Mouse (Mus musculus) kidney, embryonic 14.5 days (tissue): ENCODE measurements at regions not wholly inside any gene's neighbourhood (a gene's known extent, or its start where the extent isn't known, plus 50 kb on each side); places are given as distances from the start of the nearest gene placed in this dataset.

Experiments used
- ATAC-seq: fragments of 200-750 bp; cut with Nextera tagmentation; 2 replicates; pipeline ENCODE4 v1.8.0; 2017; ENCODE audit warnings: moderate number of reproducible peaks, mild to moderate bottlenecking, moderate TSS enrichment, moderate library complexity; ENCODE audit not compliant: low FRiP score, low TSS enrichment
- H3K27ac ChIP-seq: fragments of 300-500 bp; sonication (generic); 2 replicates; pipeline ENCODE4 v1.5.1; 2014; ENCODE audit warnings: low read depth, mild to moderate bottlenecking, low read length, moderate library complexity, mixed read lengths
- H3K27me3 ChIP-seq: fragments of 300-500 bp; sonication (generic); 2 replicates; pipeline ENCODE4 v1.6.1; 2014; ENCODE audit warnings: mild to moderate bottlenecking, low read length; ENCODE audit not compliant: control insufficient read depth, insufficient read depth
- H3K36me3 ChIP-seq: fragments of 300-500 bp; sonication (generic); 2 replicates; pipeline ENCODE4 v1.6.1; 2014; ENCODE audit warnings: low read length, mixed read lengths; ENCODE audit not compliant: control insufficient read depth, insufficient read depth
- H3K4me1 ChIP-seq: fragments of 300-500 bp; sonication (generic); 2 replicates; pipeline ENCODE4 v1.6.1; 2014; ENCODE audit warnings: low read length, mixed read lengths; ENCODE audit not compliant: control insufficient read depth, insufficient read depth
- H3K4me2 ChIP-seq: fragments of 300-500 bp; sonication (generic); replicated peaks from 2 replicates; pipeline ENCODE4 v1.6.1; 2014; ENCODE audit warnings: low read depth, mild to moderate bottlenecking, low read length
- H3K4me3 ChIP-seq: fragments of 300-500 bp; sonication (generic); 2 replicates; pipeline ENCODE4 v1.5.1; 2014; ENCODE audit warnings: mild to moderate bottlenecking, low read length
- H3K9ac ChIP-seq: fragments of 300-500 bp; sonication (generic); 2 replicates; pipeline ENCODE4 v1.6.1; 2014; ENCODE audit warnings: low read depth, mild to moderate bottlenecking, low read length, moderate library complexity
- H3K9me3 ChIP-seq: fragments of 300-500 bp; sonication (generic); 2 replicates; pipeline ENCODE4 v1.6.1; 2016; ENCODE audit warnings: low read length; ENCODE audit not compliant: control insufficient read depth
- WGBS: fragments of 180-500 bp; shearing (Covaris S2); extraction: QIAGEN DNeasy Blood & Tissue Kit; methylation state at CpG from one replicate; pipeline ENCODE4 v1.1.7; 2014; 5-methylcytosine and 5-hydroxymethylcytosine counted together

- no peak overlapping the region for H3K4me3 ChIP-seq
- H3K27ac ChIP-seq, result no peak overlapping the region
- WGBS, result 41% methylated on average over 11 of the region's 11 CpGs
- no peaks in the 10 kb centered on the region for H3K9me3 ChIP-seq
- H3K27me3 ChIP-seq, result no peaks in the 10 kb centered on the region
- no peak overlapping the region for H3K4me2 ChIP-seq
- ATAC-seq, result 0 out of 2 replicates have a peak, but pooled peaks have one; percentile 68
- H3K9ac ChIP-seq, result no peak overlapping the region
- H3K4me1 ChIP-seq, result peaks cover 18% of the 10 kb centered on the region
- no peaks in the 10 kb centered on the region for H3K36me3 ChIP-seq
Observed at GRCm38 (mm10) chr8:10865941-10866513, 142.2 kb downstream of the Irs2 start.

- Histone ChIP-seq H3K4me2 (no peak overlapping the region), H3K27me3 (no peaks in the 10 kb centered on the region), H3K4me3 (no peak overlapping the region), H3K4me1 (peaks cover 18% of the 10 kb centered on the region), H3K9me3 (no peaks in the 10 kb centered on the region), H3K9ac (no peak overlapping the region), H3K27ac (no peak overlapping the region), H3K36me3 (no peaks in the 10 kb centered on the region)
- 34% methylated on average over 8 of the region's 8 CpGs for WGBS
- no peak for ATAC-seq
Observed at GRCm38 (mm10) chr8:10865415-10865821, 142.8 kb downstream of the Irs2 start.

GRCm38 (mm10) chr8:10862442-10862841 is 145.8 kb downstream of the Irs2 start:
- whole genome bisulfite sequencing, result 41% methylated on average over 13 of the region's 13 CpGs
- no peak for ATAC-seq
- H3K4me1 ChIP-seq, result peaks cover 18% of the 10 kb centered on the region
- no peak overlapping the region for H3K4me3 ChIP-seq
- no peaks in the 10 kb centered on the region for H3K9me3 ChIP-seq
- H3K9ac ChIP-seq, result no peak overlapping the region
- H3K27ac ChIP-seq, result no peak overlapping the region
- H3K4me2 ChIP-seq, result no peak overlapping the region
- no peaks in the 10 kb centered on the region for H3K27me3 ChIP-seq
- H3K36me3 ChIP-seq, result no peaks in the 10 kb centered on the region

- Histone ChIP-seq H3K9me3 (no peaks in the 10 kb centered on the region), H3K9ac (no peak overlapping the region), H3K4me3 (no peak overlapping the region), H3K36me3 (no peaks in the 10 kb centered on the region), H3K4me2 (no peak overlapping the region), H3K27me3 (no peaks in the 10 kb centered on the region), H3K27ac (no peak overlapping the region), H3K4me1 (peaks cover 5% of the 10 kb centered on the region; the same call in 1 of the 2 replicates)
- 82% methylated on average over 4 of the region's 4 CpGs for WGBS
- ATAC-seq, result no peak
Observed at GRCm38 (mm10) chr8:10860810-10861209, 147.4 kb downstream of the Irs2 start.

GRCm38 (mm10) chr8:10857874-10858273 is 150.4 kb downstream of the Irs2 start:
- ATAC-seq, result no peak
- H3K4me3 ChIP-seq, result no peak overlapping the region
- H3K9ac ChIP-seq, result no peak overlapping the region
- no peaks in the 10 kb centered on the region for H3K36me3 ChIP-seq
- H3K4me2 ChIP-seq, result no peak overlapping the region
- no peaks in the 10 kb centered on the region for H3K9me3 ChIP-seq
- no peak overlapping the region for H3K27ac ChIP-seq
- WGBS, result 93% methylated on average over 3 of the region's 3 CpGs
- no peaks in the 10 kb centered on the region for H3K4me1 ChIP-seq
- H3K27me3 ChIP-seq, result no peaks in the 10 kb centered on the region

- Histone ChIP-seq H3K9me3 (no peaks in the 10 kb centered on the region), H3K4me1 (no peaks in the 10 kb centered on the region), H3K4me3 (no peak overlapping the region), H3K36me3 (no peaks in the 10 kb centered on the region), H3K27me3 (no peaks in the 10 kb centered on the region), H3K4me2 (no peak overlapping the region), H3K27ac (no peak overlapping the region), H3K9ac (no peak overlapping the region)
- ATAC-seq, result no peak
- 54% methylated on average over 15 of the region's 15 CpGs for WGBS
Observed at GRCm38 (mm10) chr8:10856996-10857720, 151.1 kb downstream of the Irs2 start.

GRCm38 (mm10) chr8:10855696-10856095 is 152.6 kb downstream of the Irs2 start:
- H3K9ac ChIP-seq, result no peak overlapping the region
- H3K27me3 ChIP-seq, result no peaks in the 10 kb centered on the region
- H3K4me2 ChIP-seq, result no peak overlapping the region
- H3K36me3 ChIP-seq, result no peaks in the 10 kb centered on the region
- 87% methylated on average over 3 of the region's 3 CpGs for WGBS
- no peaks in the 10 kb centered on the region for H3K9me3 ChIP-seq
- H3K27ac ChIP-seq, result no peak overlapping the region
- no peak for ATAC-seq
- H3K4me1 ChIP-seq, result no peaks in the 10 kb centered on the region
- H3K4me3 ChIP-seq, result no peak overlapping the region

- no peaks in the 10 kb centered on the region for H3K36me3 ChIP-seq
- no peaks in the 10 kb centered on the region for H3K27me3 ChIP-seq
- H3K4me1 ChIP-seq, result no peaks in the 10 kb centered on the region
- ATAC-seq, result no peak
- no peak overlapping the region for H3K27ac ChIP-seq
- no peaks in the 10 kb centered on the region for H3K9me3 ChIP-seq
- WGBS, result 84% methylated on average over 4 of the region's 4 CpGs
- no peak overlapping the region for H3K9ac ChIP-seq
- H3K4me2 ChIP-seq, result no peak overlapping the region
- H3K4me3 ChIP-seq, result no peak overlapping the region
Observed at GRCm38 (mm10) chr8:10855131-10855530, 153.1 kb downstream of the Irs2 start.

- H3K27me3 ChIP-seq, result no peaks in the 10 kb centered on the region
- no peak overlapping the region for H3K4me3 ChIP-seq
- ATAC-seq, result no peak
- H3K9me3 ChIP-seq, result no peaks in the 10 kb centered on the region
- H3K4me2 ChIP-seq, result no peak overlapping the region
- 44% methylated on average over 6 of the region's 6 CpGs for WGBS
- H3K36me3 ChIP-seq, result no peaks in the 10 kb centered on the region
- H3K9ac ChIP-seq, result no peak overlapping the region
- H3K27ac ChIP-seq, result no peak overlapping the region
- H3K4me1 ChIP-seq, result no peaks in the 10 kb centered on the region
Observed at GRCm38 (mm10) chr8:10854600-10854999, 153.7 kb downstream of the Irs2 start.
